In the genomic region with DNA sequence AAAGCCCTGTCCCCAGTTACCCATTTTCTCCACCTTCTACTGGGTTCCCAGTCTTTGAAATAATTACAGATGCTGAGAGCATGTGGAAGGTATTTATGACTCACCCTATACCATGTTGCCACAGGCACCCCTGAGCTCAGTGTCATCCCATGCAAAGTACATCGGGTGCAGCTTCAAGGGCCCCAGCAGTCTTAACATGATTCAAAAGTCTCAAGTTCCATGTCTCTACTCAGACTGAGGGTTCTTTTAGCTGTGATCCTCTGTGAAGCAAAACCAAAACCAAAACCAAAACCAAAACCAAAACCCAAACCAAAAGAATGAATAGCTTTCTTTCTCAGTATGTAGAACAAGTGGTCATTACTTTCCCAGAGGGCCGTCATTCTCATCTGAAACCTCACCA, we compare ENCODE assay signal across 22 mouse cellular contexts.
A peak's percentile ranks its signal among the peaks of the same experiment; 100 is the strongest.
DNase-seq lines count a peak whose midpoint lies in the region; ATAC-seq lines count a peak whose summit lies in the region.
"Had no signal": no experiment of that assay in that cellular context is flagged by ENCODE, and none has a peak within 500 bp of the region (broad histone marks: within the 10 kb centered on the region; RNA-seq: fewer than 3 reads in every experiment).

No protein-coding gene starts in this region.

- H3K4me2 ChIP-seq in hindbrain, embryonic 11.5 days (replicated peaks; ENCODE audit: low read depth, low read length): no peak overlapping the region
- H3K4me2 ChIP-seq: heart, embryonic 11.5 days; limb, embryonic 13.5 days; liver, embryonic 12.5 days; midbrain, embryonic 15.5 days had no signal

- no peak overlapping the region for H3K4me3 ChIP-seq in hindbrain, embryonic 11.5 days (ENCODE audit: low read depth, low read length)
- no peak overlapping the region for H3K4me3 ChIP-seq in midbrain, embryonic 10.5 days
- H3K4me3 ChIP-seq: hindbrain, embryonic 10.5 days; limb, embryonic 13.5 days; liver, embryonic 12.5 days; midbrain, embryonic 15.5 days had no signal

- H3K9me3 ChIP-seq in hindbrain, embryonic 11.5 days (ENCODE audit: control insufficient read depth, low read length): no peaks in the 10 kb centered on the region
- no peaks in the 10 kb centered on the region for H3K9me3 ChIP-seq in midbrain, embryonic 10.5 days (replicated peaks)
- H3K9me3 ChIP-seq: hindbrain, embryonic 10.5 days; limb, embryonic 13.5 days; liver, embryonic 12.5 days; midbrain, embryonic 15.5 days had no signal

- no peaks in the 10 kb centered on the region for H3K36me3 ChIP-seq in hindbrain, embryonic 11.5 days (ENCODE audit: control insufficient read depth, insufficient read depth, low read length)
- H3K36me3 ChIP-seq in midbrain, embryonic 10.5 days: no peaks in the 10 kb centered on the region
- H3K36me3 ChIP-seq: hindbrain, embryonic 10.5 days; limb, embryonic 13.5 days; liver, embryonic 12.5 days; midbrain, embryonic 15.5 days had no signal

- no peak overlapping the region for H3K27ac ChIP-seq in hindbrain, embryonic 11.5 days (ENCODE audit: low read depth, low read length)
- no peak overlapping the region for H3K27ac ChIP-seq in midbrain, embryonic 10.5 days (replicated peaks)
- H3K27ac ChIP-seq: hindbrain, embryonic 10.5 days; hindbrain, postnatal 0 days; kidney, postnatal 0 days; limb, embryonic 13.5 days; liver, embryonic 12.5 days; midbrain, embryonic 15.5 days; stomach, postnatal 0 days had no signal

- DNase-seq in 3T3-L1 (ENCODE audit: low read depth, low spot score): peak; percentile 38
- DNase-seq in CD4-positive, CD25-positive, alpha-beta regulatory T cell, adult 2 months (ENCODE audit: low read depth, low spot score): peak; percentile 44
- no peak for DNase-seq in hindbrain, embryonic 11.5 days (ENCODE audit: low spot score)
- DNase-seq in midbrain, embryonic 10.5 days (ENCODE audit: low spot score): no peak
- DNase-seq in left cerebral cortex, adult 11 months (ENCODE audit: low spot score): no peak
- DNase-seq: adrenal gland, postnatal 10 days; cerebellum, adult 8-10 months; cerebellum, postnatal 36 days; kidney, adult 11 months; lung, adult 18-20 months; lung, postnatal 14 days had no signal

- no peak overlapping the region for H3K9ac ChIP-seq in hindbrain, embryonic 11.5 days (ENCODE audit: low read depth, low read length)
- H3K9ac ChIP-seq: limb, embryonic 13.5 days; liver, embryonic 12.5 days; midbrain, embryonic 15.5 days had no signal

- WGBS in hindbrain, embryonic 11.5 days: 90% methylated on average over 2 of the region's 2 CpGs
- WGBS in midbrain, embryonic 10.5 days: 94% methylated on average over 2 of the region's 2 CpGs

- H3K27me3 ChIP-seq in hindbrain, embryonic 11.5 days (ENCODE audit: control insufficient read depth, insufficient read depth, low read length): no peaks in the 10 kb centered on the region
- no peaks in the 10 kb centered on the region for H3K27me3 ChIP-seq in midbrain, embryonic 10.5 days (ENCODE audit: low read depth, poor library complexity, severe bottlenecking)
- H3K27me3 ChIP-seq: limb, embryonic 13.5 days; liver, embryonic 12.5 days; midbrain, embryonic 15.5 days had no signal

- ATAC-seq in activated CD4-positive, CD25-positive, alpha-beta regulatory T cell, adult 4 months: peak; percentile 80
- peak; percentile 23 for ATAC-seq in megakaryocyte progenitor cell, adult 5-6 weeks (replicated peaks; ENCODE audit: poor library complexity)
- no peak for ATAC-seq in hindbrain, embryonic 11.5 days (ENCODE audit: low FRiP score)
- ATAC-seq: forebrain, embryonic 14.5 days; hindbrain, postnatal 0 days; liver, embryonic 12.5 days; midbrain, embryonic 15.5 days had no signal

- H3K4me1 ChIP-seq in hindbrain, embryonic 11.5 days (replicated peaks; ENCODE audit: control insufficient read depth, insufficient read depth, low read length): no peaks in the 10 kb centered on the region
- H3K4me1 ChIP-seq in midbrain, embryonic 10.5 days: no peaks in the 10 kb centered on the region
- H3K4me1 ChIP-seq: hindbrain, embryonic 10.5 days; limb, embryonic 13.5 days; liver, embryonic 12.5 days; midbrain, embryonic 15.5 days had no signal

Comparison
In these comparisons a context has a peak if more than half of its experiments do, and no peak if none do; other contexts are left out.
1. DNase-seq: peak in 3T3-L1 (single experiment) and CD4-positive, CD25-positive, alpha-beta regulatory T cell, adult 2 months (single experiment); none in hindbrain, embryonic 11.5 days (single experiment), midbrain, embryonic 10.5 days (single experiment) and left cerebral cortex, adult 11 months (single experiment).